Mouse (Mus musculus): Measurements from ENCODE around the gene Wars. TPM values are rescaled to one million over a fixed set of nuclear protein-coding genes. Genes with fewer than 3 reads are reported as not detected.

Gene Wars
- polyA plus RNA-seq (2015; fragmentation: Nextera tagmentation; extraction: Ambion mirVana), result 89.3 and 92.6 TPM in 2 replicates

DNA sequence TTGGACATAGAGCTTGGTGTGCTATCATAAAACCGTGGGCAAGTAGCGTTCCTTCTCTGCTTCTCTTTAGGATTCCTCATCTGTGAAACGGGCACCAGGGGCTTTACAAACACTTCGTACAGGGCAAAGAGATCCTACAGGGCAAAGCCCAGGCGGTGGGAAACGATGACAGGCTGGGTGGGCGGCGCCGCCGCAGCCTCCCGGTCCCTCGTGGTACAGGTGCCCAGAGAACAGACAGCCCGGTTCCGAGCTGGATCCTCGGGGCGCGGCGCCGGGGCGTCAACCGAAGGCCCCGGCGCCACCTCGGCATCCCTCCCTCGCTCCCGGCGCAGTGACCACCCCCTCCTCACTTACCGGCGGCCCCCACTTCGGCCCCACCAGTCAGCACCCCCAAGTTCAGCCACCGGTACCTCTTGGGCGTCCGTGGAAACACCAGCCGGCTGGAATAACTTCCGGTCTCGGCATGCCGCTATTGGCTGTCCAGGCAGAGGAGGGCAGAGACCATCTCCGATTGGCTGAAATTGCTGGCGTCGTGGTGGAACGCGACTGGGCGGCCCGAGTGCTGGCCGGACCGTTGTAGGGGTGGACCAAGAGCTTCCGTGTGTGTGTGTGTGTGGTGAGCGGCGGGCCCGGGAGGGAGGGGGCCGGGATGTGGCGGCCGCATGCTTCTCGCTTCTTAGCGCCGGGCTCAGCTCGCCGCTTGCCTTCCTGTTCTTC lies at the start of gene Wars:
Gene Wars (minus strand): TSS at position 460 of the 717 bp plus-strand sequence.

DNA sequence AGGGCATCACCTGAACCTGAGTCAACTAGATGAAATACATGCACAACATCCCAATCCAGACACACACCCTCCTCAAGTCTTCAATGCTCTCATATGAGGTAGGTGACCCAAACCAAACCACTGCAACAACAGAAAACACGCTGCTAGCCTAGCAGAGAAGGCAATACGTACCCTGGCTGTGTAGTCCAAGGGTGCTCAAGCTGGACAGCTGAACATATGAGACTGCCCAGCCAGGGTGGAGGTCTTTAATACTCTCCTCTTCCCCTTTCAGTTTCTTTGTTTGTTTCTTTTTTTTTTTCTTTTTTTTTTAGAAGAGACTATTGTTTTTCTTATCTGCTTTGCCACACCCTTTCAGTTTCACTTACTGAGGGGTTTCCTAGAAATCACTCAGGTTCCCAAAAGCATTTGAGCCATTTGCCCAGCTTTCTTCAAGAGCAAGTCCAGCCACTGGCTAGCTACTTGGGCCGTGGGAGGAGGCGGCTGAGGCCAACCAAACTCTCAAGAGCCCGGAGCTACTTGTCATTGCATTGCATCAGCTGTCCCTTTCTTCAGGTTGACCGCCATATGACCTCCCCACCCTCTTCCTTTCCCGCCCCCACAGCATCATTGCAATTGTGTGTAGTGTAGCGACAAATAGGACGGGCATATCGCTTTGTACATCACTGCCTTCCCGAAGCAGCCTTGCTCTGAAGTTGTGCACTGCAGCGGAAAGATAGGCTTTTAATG lies 822 bp downstream of the Wars start, which contains the start of gene Wdr25:
Gene Wdr25 (plus strand): TSS at position 643 of the 726 bp plus-strand sequence.

DNA sequence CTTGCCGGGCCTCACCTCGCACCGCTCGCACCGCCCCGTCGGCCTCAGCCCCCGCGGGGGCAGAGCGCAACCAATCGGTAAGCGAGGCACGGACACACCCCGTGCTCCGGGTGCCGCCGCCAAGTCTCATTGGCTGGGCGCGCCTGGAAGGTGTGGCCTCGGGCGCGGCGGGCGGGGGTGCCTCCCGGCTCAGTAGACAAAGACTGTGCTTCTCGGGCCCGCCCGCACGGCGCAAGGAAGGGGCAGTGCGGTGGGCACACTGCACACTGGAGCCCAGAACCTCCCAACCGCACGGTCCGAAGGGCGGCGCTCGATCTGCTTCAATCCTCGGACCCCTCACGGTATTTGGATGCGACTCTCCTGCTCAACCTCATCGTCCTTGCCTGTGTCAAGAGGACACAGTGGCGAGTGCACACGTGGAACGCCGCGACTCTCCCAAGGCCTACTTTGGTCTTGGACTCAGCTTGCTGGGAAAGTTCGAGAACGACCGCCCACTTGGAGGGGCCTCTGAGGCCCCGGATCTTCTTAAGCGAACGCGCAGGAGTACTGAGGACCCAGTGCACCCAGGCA lies 58.0 kb downstream of the Wars start, which contains the start of the genes Slc25a29 and Slc25a47:
Gene Slc25a29 (minus strand): TSS at position 44 of the 570 bp plus-strand sequence.
Gene Slc25a47 (plus strand): TSS at position 207 of the 570 bp plus-strand sequence.

MicroRNAs within 50 kb of the gene (microRNA counts, 519-probe panel; counts per million panel counts)
- 40.5 counts per million for microRNA mmu-miR-345-3p
- 3,869 counts per million, percentile 29 among the panel's probes with 10 or more counts for microRNA mmu-miR-345-5p

Small RNA genes lying within 50 kb of the gene (microRNA-seq; reads per million reads assigned to microRNA genes)
- gene Mir345, result 67.0 reads per million, percentile 38 among the genes with 10 or more reads in this experiment

Other genes with a start within 250 kb of the Wars start
- gene Degs2, start 191.9 kb downstream of the Wars start, polyA plus RNA-seq (2015; fragmentation: Nextera tagmentation; extraction: Ambion mirVana), result 1.5 and 1.6 TPM in 2 replicates
- 8.9 and 10.5 TPM in 2 replicates for gene Yy1, start 101.2 kb downstream of the Wars start, polyA plus RNA-seq (2015; fragmentation: Nextera tagmentation; extraction: Ambion mirVana)
- 17.7 and 18.4 TPM in 2 replicates for gene Slc25a29, start 58.3 kb downstream of the Wars start, polyA plus RNA-seq (2015; fragmentation: Nextera tagmentation; extraction: Ambion mirVana)
- 6.4 and 6.8 TPM in 2 replicates for gene Slc25a47, start 58.1 kb downstream of the Wars start, polyA plus RNA-seq (2015; fragmentation: Nextera tagmentation; extraction: Ambion mirVana)
- gene Wdr25, start 543 bp downstream of the Wars start, polyA plus RNA-seq (2015; fragmentation: Nextera tagmentation; extraction: Ambion mirVana), result 3.3 and 3.6 TPM in 2 replicates
- gene Begain, start 174.0 kb upstream of the Wars start, polyA plus RNA-seq (2015; fragmentation: Nextera tagmentation; extraction: Ambion mirVana), result 37.3 and 41.4 TPM in 2 replicates